Mouse (Mus musculus) c-Kit-positive CD71-negative TER-119-negative erythroid progenitor cells, embryonic 14.5 days (primary cell): ENCODE data around the gene Agfg1.

Source experiments
- DNase-seq: peaks from one replicate; pipeline ENCODE4 v3.0.0-alpha.2; 2013; ENCODE audit warnings: low read depth

The Agfg1 gene

DNA sequence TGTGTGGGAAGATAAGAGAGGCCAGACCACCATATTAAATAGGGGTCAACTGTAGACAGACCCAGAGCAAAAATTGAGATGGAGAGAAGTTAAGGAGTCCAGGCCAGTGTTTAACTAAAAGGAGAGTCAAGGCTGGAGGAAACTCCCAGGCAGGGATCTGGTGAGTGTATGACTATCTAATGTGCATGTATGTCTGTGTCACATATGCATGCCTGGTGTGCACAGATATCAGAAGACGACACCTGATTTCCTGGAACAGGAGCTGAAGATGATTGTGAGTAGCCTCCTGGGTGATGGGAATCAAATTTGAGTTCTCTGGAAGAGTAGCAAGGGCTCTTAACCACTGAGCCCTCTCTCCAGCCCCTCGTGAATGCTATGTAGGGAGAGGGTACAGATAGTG lies 14.0 kb upstream of the Agfg1 start:
- no peak for DNase-seq

DNA sequence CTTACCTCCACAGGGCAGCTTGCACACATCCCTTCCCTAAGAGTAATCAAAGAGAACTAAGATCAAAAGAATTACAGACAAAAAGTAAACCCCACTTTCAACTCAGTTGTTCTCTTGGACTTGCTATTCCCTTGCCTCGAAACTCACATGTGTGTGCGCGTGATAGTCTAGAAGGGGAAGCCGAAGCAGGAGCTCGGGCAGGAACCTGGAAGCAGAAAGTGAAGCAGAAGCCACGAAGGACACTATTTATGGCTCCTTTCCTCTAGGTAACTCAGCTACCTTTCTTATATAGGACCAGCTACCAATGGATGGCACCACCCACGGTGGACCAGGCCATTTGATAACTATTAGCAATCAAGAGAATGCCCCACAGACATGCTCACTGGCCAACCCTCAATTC lies 13.5 kb upstream of the Agfg1 start:
- no peak for DNase-seq

DNA sequence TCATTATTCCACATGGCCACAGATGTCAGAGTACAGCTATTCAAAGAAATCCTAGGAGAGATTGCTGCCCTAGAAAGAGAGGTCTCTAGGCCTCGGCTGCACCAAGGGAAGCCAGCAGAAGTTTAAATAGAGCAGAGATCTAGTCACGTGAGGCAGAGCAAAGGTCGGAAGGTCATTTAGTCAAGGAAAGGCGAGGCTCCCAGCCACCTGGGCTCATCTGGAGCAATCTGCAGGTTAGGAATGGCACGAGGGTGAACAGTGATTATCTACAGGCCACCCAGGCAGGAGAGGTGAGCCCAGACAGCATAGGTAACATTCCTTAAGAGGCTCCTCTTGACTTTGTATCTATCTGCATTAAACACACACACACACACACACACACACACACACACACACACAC lies 12.4 kb upstream of the Agfg1 start:
- DNase-seq, result no peak

DNA sequence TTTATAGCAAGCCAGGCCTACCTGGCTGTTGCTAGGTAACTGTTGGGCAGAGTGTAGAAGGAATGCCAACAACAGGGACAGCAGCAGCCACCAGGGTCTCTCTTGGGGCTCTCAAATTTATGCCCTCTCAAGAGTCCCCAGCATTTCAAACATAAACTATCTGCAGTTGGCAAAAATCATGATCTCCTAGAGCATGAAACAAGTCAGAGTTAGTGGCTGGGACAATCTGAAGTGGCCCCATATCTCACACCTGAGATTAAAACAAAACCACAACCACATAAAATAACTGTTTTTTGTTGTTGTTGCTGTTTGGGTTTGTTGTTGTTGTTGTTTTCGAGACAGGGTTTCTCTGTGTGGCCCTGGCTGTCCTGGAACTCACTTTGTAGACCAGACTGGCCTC lies 8.5 kb upstream of the Agfg1 start:
- no peak for DNase-seq

DNA sequence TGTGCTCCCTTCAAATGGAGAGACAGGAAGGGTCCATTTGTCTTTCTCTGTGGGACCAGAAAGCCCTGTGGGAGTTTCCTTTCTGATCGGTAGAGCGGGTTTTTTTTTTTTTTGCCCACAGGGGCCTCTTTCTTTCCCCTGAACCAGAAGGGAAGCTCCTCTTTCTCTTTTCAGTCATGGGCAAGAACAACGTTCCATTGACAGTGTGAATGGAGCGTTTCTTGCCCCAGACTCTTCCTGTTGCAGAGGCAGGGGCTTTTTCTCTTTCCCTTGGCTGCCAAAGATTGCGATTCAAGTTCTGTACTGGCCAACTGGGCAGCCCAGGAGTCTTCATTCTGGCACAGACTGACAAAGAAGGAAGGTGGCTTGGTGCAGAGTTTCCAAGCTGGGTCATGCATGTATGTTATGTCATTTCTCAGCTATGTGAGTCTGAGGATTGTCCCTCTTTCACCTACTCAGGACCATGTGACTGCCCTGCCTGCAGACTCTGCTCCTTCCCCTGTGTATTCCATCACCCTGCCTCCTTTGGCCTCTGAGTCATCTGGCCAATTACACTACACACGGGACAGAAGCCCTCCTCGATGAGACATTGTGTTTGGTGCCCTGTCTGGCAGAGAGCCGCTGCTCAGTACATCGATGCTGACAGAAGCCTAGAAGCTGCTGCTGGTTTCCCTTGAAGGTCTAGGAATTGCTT lies 7.6 kb upstream of the Agfg1 start:
- DNase-seq, result no peak

DNA sequence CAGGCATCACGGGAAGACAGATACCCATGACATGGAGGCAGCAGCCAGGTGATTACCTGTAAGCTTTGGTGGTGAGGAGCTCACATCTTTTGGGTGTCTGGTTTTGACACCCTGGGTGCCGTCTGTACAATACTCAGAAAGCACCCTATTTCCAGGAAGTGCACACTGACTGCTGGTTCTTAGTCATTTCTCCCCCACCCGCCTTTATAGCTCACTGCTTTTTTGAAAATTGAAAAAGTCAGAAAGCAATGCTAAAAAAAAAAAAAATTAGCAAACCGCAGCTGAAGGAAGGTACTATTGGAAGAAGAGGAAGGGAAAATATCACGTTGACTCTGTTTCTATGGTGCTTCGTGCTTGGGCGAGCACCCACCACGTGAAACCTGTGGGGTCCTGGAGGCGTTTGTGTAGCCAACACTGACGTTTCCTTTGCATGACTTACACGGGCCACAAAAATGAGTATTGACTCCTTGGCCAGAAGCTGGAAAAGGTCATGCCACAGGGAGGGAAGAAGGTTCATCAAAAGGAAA lies 6.7 kb upstream of the Agfg1 start:
- DNase-seq, result no peak

DNA sequence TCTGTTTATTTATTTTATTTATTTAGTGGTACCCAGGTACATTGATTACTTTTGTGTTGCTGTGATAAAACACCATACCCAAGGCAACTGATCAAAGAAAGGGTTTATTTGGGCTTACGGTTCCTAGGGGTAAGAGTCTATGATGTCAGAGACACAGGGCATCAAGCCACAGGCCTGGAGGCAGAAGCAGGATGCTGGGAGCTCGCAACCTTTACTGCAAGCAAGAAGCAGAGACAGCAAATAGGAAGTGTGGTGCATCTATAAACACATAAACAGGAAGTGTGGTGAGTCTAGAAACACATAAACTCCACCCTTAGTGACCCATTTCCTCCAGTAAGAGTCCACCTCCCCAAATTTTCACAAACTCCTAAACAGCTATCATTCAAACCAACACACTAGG lies 5.8 kb upstream of the Agfg1 start:
- DNase-seq, result no peak

DNA sequence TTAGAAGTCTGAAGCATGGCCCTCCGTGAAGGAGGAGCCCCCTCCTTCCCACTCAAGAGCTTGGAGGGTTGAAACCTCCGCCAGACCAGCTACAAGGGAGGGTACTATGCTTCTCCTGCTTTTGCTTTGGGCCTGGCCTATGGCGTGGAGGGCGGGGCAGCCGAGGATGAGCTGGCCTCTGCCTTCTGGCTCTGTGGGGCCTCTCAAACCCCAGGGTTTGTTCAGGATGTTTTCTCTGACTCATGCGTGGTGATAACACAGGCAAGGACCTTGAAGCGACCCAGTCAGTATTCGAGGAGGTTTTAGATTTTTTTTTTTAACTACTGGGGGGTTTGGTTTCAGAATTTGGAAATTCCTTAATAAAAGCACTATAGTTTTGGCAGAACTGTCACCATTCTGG lies 4.7 kb upstream of the Agfg1 start:
- DNase-seq, result no peak

DNA sequence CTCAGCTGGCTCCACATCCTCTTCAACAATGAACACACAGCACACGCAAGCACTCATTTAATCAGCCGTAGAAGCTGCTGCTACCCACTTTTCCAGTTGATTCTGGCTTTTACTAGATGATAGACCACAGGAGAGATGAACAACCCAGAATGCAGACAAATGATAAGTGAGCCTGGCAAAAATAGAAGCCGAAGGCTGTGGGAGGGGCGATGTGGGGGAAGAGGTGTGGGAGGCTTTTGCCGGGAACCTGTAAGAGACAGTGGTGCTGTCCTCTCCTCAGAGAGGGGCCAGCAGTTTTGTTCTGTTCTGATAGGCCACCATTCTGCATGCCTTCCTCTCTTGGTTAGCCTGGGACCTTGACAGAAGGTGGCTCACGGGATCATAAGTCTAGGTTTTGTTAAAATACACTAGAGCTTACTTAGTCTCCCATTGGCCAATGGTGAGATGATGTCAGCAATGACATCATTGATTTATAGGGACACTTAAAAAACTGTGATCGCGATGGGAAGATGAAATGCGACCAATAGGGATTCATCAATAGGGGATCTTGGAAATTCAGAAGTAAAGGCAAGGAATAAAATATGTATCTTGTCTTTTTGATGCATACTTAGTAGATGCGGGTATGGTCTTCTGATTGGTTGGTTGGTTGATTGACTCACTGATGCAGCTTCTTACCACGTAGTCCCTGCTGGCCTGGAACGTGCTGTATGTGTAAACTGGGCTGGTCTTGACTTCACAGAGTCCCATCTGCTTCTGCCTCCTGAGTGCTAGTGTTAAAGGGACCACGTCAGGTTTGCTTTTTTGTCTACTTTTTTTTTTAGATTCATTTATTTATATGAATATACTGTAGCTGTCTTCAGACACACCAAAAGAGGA lies 2.7 kb upstream of the Agfg1 start:
- DNase-seq, result no peak

DNA sequence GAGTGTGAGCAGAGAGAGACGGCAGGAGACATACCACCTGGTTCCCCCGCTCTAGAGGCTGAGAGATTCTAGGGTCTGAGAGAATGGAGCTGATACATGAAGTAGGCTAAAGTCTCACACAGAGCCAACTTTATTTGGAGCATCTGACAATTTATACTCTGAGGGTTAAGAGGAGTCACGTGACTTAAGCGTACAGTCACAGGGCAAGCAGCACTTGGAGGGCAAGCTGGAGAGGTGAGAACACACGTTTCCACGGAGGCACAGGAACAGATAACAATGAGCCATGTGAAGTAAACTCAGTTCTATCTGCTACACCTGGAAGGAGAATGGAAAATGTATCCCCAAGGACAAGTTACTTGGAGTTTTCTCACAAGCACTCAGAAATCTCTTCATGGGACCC lies 1.7 kb upstream of the Agfg1 start:
- no peak for DNase-seq

DNA sequence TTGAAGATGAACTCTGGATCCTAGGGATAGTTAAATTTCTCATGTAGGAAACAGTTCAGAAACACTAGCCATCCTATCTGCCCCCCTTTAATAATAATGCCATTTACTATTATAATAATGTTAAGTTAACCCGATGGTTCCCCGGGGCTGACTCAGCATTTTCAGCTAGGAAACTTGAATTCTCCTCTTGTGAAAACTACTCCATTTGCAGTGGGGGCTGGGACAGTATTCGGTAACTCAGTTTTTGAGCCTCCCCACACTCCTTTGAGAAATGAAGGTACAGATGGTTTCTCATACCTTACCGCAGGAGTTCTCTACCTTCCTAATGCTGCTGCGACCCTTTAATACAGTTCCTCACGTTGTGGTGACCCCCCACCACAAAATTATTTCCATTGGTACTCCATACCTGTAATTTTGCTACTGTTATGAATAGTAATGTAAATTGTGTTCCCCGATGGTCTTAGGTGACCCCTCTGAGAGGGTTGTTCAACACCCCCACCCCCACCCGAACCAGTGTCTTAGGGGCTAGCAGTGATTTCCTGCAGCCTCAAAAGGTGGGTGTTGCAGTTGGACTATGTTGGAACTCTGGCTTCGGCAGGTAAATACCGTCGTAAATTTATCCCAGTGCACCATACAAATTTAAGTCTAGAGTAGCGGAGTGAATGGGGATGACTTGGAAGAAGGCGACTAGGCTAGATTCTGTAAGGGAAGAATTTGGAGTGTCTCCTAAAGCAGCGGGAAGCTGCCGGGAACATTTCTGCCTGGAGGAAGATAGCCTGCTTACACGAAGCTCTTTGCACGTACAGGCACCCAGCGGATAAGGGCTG lies 601 bp upstream of the Agfg1 start:
- no peak for DNase-seq

DNA sequence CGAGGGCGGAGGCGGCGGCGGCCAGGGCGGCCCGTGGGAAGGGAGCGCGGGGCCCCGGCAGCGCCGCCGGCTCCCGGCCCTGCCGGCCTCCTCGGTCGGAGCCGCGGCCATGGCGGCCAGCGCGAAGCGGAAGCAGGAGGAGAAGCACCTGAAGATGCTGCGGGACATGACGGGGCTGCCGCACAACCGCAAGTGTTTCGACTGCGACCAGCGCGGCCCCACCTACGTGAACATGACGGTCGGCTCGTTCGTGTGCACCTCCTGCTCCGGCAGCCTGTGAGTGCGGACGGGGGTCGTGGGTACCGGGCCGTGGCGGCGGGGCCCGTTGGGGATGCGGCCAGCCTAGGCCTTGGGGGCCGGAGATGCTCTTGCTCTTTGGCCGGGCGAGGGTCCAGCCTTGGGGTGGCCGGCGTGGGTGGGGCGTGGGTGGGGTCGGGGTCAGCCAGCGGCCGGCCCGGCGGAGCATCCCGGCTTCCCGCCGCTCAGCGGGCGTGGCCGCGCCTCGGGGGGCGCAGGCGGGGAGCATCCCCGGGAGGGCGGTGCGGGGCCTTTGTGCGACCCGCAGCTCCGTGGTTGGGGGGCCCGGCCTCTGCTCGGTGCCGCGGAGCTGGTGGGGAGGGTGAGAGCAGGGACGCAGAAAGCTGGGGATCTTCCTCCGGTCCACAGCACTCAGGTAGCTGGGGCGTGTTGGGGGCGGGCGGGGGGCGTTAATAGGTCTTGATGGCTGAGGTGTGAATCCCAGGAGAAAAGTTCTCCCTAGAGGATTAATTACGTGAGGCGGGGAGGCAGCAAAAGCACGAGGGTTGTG lies 535 bp downstream of the Agfg1 start:
- DNase-seq, result no peak

DNA sequence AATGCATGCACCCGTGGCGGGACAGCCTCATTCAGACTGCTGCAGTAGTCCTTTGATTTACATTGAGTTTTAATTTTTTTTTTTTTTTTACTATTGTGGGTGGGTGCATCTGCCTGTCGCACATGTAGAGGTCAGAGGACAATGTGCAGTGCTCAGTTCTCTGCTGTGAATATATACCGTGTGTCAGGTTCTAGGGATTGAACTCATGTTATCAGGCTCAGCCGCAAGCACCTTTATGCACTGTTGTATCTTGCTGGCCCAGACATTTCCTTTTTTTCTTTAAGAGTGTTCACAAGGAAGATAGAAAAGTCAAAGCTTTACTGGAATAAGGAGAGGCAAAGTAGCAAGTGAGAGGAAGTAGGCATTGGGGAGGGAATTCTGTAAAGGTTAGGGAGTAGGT lies 16.4 kb downstream of the Agfg1 start:
- DNase-seq, result no peak

DNA sequence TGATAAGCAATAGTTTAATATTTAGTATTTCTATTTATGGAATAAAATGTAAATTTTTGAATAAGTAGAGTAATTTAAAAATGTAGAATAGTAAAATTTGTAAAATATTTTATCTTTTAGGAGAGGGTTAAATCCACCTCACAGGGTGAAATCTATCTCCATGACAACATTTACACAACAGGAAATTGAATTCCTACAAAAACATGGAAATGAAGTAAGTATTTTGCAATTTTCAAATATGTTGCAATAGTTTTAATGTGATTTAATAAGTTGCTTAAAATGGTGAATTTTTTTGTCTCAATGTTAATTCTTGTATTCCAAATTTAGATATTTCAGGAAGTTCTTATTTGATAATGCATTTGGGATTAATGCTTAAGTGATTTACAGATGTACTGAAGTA lies 19.0 kb downstream of the Agfg1 start:
- no peak for DNase-seq

DNA sequence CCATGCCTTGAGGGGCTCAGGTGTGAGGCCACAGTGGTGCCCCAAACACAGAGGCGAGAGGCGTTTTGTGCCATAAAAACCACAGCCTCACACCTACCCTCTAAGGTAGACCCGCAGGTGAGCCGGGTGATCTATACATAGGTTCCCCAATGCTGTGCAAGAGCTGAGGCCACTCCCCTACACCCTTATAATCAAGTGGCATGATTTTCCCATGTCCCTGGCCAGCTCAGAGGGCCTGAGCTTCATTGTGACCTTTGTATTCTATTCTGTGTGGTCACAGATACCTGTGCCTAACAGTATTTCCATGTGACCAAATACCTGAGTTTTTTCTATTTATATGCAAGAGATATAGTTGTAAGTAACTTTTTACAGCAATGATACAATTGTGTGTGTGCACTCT lies 21.1 kb downstream of the Agfg1 start:
- no peak for DNase-seq

DNA sequence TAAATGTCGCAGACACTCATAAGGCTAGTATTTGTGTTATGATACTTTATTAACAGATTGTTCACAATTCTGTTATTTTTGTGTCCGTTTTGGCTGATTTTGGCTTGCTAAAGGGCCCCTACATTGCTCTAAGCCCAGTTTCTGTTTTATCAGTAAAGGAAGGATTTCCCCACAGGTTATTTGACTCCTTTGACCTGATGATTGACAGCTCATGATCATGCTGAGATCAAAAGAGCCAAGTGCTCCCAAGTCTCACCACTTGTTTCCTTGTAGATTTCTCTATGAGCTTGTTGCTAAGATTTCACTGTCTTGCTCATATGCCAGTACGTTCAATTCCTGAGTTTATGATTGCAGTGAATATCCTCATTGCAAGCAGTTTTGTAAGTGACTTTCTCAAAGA lies 30.9 kb downstream of the Agfg1 start:
- no peak for DNase-seq

DNA sequence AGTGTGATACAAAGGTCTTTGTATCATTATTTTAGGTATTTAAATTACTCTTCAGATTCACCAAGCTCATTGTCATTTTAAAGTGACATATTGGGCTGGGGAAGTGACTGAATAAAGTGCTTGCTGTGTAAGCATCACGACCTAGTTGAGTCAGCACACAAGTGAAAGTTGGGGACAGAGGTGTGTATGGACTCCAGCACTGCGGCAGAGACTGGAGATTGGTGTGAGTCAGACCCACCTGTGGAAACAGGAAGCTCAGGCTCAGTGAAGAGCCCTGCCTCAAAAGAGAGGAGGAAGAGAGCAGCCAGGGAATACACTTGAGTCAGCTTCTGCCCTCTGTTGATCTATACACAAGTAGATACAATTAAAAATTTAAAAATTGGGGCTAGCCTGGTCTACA lies 39.9 kb downstream of the Agfg1 start:
- no peak for DNase-seq

DNA sequence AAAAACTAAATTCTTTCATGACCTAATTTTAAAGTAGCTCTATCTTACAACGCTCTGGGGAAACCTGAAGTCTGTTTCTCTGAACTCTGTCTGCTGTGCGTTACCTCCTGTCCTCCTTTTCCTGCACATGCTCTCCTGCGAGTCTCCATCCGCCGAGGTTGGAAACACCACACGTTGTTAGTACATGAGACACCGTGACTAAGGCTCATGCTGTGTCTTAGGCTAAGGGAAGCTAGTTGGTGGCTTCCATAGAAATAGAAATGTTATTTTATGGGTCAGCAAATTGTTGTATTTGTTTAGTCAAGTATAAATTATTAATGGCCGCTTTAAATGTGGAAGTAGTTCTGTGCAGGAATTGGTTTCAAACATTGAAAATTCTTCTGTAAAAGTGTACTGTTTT lies 40.9 kb downstream of the Agfg1 start:
- no peak for DNase-seq

DNA sequence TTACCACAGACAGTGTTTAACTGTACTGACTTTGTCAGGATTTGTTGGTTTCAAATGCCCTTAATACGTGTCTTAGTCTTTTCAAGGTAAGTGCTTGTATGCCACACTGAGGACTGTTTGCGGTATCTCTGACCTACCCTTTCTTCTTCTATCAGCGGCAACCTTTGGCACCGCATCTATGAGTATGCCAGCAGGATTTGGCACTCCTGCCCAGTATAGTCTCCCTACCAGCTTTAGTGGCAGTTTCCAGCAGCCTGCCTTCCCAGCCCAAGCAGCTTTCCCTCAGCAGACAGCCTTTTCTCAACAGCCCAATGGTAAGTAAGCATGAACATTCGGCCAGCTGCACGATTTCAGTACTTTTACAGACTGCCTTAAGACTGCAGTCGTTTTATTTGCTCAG lies 54.0 kb downstream of the Agfg1 start:
- no peak for DNase-seq

DNA sequence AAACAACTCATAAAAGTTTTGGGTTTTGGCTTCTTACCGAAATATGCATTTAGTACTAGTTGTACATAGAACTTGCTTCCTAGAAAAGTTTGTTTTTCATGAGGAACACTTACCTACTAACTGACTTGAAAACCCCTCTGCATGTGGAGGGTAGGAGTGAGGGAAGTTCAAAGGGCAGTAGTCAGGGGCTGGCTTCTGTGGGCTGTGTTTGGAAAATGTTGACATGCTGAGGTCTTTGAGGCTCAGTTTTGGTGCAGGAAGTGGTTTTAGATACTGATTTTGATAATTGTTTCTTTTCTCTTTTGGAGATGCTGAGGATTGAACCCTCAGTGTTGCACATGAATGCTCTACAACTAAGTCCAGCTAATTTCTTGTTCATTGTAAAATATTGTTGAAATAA lies 61.3 kb downstream of the Agfg1 start:
- no peak for DNase-seq

DNA sequence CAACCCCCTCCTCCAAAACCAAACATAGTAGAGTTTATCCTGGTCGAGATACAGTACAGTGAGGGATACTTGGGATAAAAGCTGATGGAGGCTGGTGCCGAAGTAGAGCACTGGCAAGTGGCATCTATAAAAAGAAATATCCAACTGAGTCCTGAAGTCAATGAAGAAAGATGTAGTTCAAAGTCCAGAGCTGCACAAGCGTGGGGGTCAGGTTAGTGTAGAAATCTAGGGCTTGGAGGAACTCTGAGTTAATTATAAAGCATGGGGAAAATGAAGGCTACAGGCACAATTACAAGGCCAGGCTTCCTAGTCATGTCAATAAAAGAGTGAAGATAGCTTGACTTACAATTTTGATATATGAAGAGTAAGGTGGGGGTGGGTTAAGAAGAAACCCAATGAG lies 61.9 kb downstream of the Agfg1 start:
- DNase-seq, result no peak

DNA sequence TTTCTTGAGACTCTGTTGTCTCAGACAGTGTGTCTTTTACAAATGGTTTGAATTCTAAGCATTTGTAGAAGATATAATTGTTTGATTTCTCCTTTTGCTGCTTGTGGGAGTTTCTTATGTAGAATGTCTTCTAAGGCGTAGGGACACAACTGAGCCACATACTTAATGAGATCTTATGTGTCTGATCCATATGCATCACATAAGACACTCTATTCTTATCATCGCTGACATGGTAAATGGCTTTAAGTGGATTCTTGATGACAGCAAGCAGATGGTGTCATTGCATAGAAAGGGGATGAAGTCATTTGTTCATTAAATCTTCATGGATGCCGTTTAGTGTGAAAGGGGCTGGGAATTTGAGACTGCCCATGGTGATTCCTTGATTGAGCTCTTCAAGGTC lies 66.6 kb downstream of the Agfg1 start:
- DNase-seq, result no peak
